Mouse (Mus musculus) ES-Bruce4 (cell line): ENCODE results near the gene Sema5b.

ENCODE experiments used
- CTCF ChIP-seq: IDR thresholded peaks from one replicate; pipeline ENCODE4 v1.8.1; 2011; ENCODE audit warnings: low read depth, low read length
- POLR2A ChIP-seq: IDR thresholded peaks from one replicate; pipeline ENCODE4 v1.8.1; 2011; ENCODE audit warnings: low read length; ENCODE audit not compliant: insufficient read depth

GRCm38 (mm10) chr16:35534630-35535029 is 6.3 kb upstream of the Sema5b start:
- TF ChIP-seq CTCF (no peak), POLR2A (no peak)
